Mouse (Mus musculus) liver, postnatal 0 days (tissue): ENCODE measurements around the gene Zfp385c. TPM values are rescaled to one million over a fixed set of nuclear protein-coding genes. Genes with fewer than 3 reads are reported as not detected.

ENCODE experiments used
- ATAC-seq: fragments of 200-750 bp; cut with Nextera tagmentation; 2 replicates; pipeline ENCODE4 v1.8.0; 2017; ENCODE audit warnings: mild to moderate bottlenecking, moderate library complexity
- DNase-seq: peaks from one replicate; pipeline ENCODE4 v3.0.0-alpha.2; 2016
- H3K27ac ChIP-seq: fragments of 300-500 bp; sonication (generic); 2 replicates; pipeline ENCODE4 v1.5.1; 2014; ENCODE audit warnings: antibody characterized with exemption, moderate library complexity, mild to moderate bottlenecking, low read depth
- H3K27me3 ChIP-seq: fragments of 300-500 bp; sonication (generic); 2 replicates; pipeline ENCODE4 v1.6.1; 2014; ENCODE audit warnings: low read length, control low read depth, mixed read lengths; ENCODE audit not compliant: insufficient read depth
- H3K36me3 ChIP-seq: fragments of 300-500 bp; sonication (generic); replicated peaks from 2 replicates; pipeline ENCODE4 v1.6.1; 2014; ENCODE audit warnings: mild to moderate bottlenecking, control low read depth, low read length, moderate library complexity, mixed read lengths; ENCODE audit not compliant: insufficient read depth
- H3K4me1 ChIP-seq: fragments of 300-500 bp; sonication (generic); 2 replicates; pipeline ENCODE4 v1.6.1; 2014; ENCODE audit warnings: antibody characterized with exemption, mild to moderate bottlenecking, control low read depth; ENCODE audit not compliant: insufficient read depth
- H3K4me2 ChIP-seq: fragments of 300-500 bp; sonication (generic); 2 replicates; pipeline ENCODE4 v1.6.1; 2014; ENCODE audit warnings: low read depth, mild to moderate bottlenecking, low read length, moderate library complexity, mixed read lengths
- H3K4me3 ChIP-seq: fragments of 300-500 bp; sonication (generic); 2 replicates; pipeline ENCODE4 v1.5.1; 2014; ENCODE audit warnings: low read depth, low read length
- H3K9ac ChIP-seq: fragments of 300-500 bp; sonication (generic); replicated peaks from 2 replicates; pipeline ENCODE4 v1.6.1; 2014; ENCODE audit warnings: mild to moderate bottlenecking, moderate library complexity
- H3K9me3 ChIP-seq: fragments of 300-500 bp; sonication (generic); 2 replicates; pipeline ENCODE4 v1.6.1; 2016; ENCODE audit warnings: mild to moderate bottlenecking, control low read depth, low read length, mixed read lengths
- CTCF ChIP-seq: sonication (generic); IDR thresholded peaks from 2 replicates; pipeline ENCODE4 v1.5.1; 2016; ENCODE audit warnings: antibody characterized with exemption, low read depth
- EP300 ChIP-seq: IDR thresholded peaks from 2 replicates; pipeline ENCODE4 v1.6.1; 2016; ENCODE audit warnings: antibody characterized with exemption, low read depth, mild to moderate bottlenecking
- WGBS: fragments of 180-500 bp; shearing (Covaris S2); extraction: QIAGEN DNeasy Blood & Tissue Kit; methylation state at CpG from one replicate; pipeline ENCODE4 v1.1.7; 2014; ENCODE audit not compliant: insufficient replicate concordance; 5-methylcytosine and 5-hydroxymethylcytosine counted together
- polyA plus RNA-seq: library from polyadenylated mRNA; unstranded; fragments of >200 nt; fragmentation: Nextera tagmentation; extraction: Ambion mirVana; gene quantifications from 2 replicates; pipeline ENCODE4 v1.2.1, GENCODE M21; 2015

Zfp385c gene
- polyA plus RNA-seq, 1 experiment from 2014 or later: not detected

GRCm38 (mm10) chr11:100616332-100616731 is 75.9 kb downstream of the Zfp385c start:
- Histone ChIP-seq H3K36me3 (0 out of 2 replicates have a peak, but pooled peaks cover 2% of the 10 kb centered on the region), H3K4me2 (no peak overlapping the region), H3K27me3 (no peaks in the 10 kb centered on the region), H3K27ac (no peak overlapping the region), H3K9ac (no peak overlapping the region), H3K9me3 (no peaks in the 10 kb centered on the region), H3K4me3 (no peak overlapping the region), H3K4me1 (peaks cover 22% of the 10 kb centered on the region)
- no peak for DNase-seq
- WGBS: 86% methylated on average over 5 of the region's 5 CpGs
- no peak for ATAC-seq
- TF ChIP-seq CTCF: no peak
- TF ChIP-seq EP300: no peak

- peaks cover 2% of the 10 kb centered on the region; the same call in 1 of the 2 replicates for H3K36me3 ChIP-seq
Measured at GRCm38 (mm10) chr11:100613241-100613640, 79.0 kb downstream of the Zfp385c start.

GRCm38 (mm10) chr11:100611627-100612026 is 80.6 kb downstream of the Zfp385c start:
- WGBS: 80% methylated on average over 6 of the region's 6 CpGs
- DNase-seq (no peak), ATAC-seq (no peak)
- H3K27ac ChIP-seq: peak overlapping the region; percentile 24; the same call in 1 of the 2 replicates
- H3K9ac ChIP-seq: no peak overlapping the region
- H3K27me3 ChIP-seq: no peaks in the 10 kb centered on the region
- peak; percentile 22; the same call in 1 of the 2 replicates for TF ChIP-seq CTCF
- no peak for TF ChIP-seq EP300
- no peak overlapping the region for H3K4me2 ChIP-seq
- H3K36me3 ChIP-seq: peaks cover 4% of the 10 kb centered on the region; the same call in 1 of the 2 replicates
- H3K4me3 ChIP-seq: no peak overlapping the region
- peaks cover 10% of the 10 kb centered on the region for H3K4me1 ChIP-seq
- H3K9me3 ChIP-seq: no peaks in the 10 kb centered on the region

More at GRCm38 (mm10) chr11:100613241-100613640, 79.0 kb downstream of the Zfp385c start:
- Histone ChIP-seq H3K27me3 (no peaks in the 10 kb centered on the region), H3K9me3 (no peaks in the 10 kb centered on the region), H3K9ac (no peak overlapping the region), H3K4me1 (peaks cover 19% of the 10 kb centered on the region), H3K4me2 (no peak overlapping the region), H3K27ac (no peak overlapping the region), H3K4me3 (no peak overlapping the region)
- no peak for DNase-seq
- WGBS: 80% methylated on average over 3 of the region's 3 CpGs
- no peak for ATAC-seq
- TF ChIP-seq CTCF (no peak), EP300 (no peak)

- Histone ChIP-seq H3K9ac (0 out of 2 replicates have a peak overlapping the region, but pooled peaks have one; percentile 21), H3K9me3 (no peaks in the 10 kb centered on the region), H3K4me1 (peaks cover 10% of the 10 kb centered on the region), H3K27ac (0 out of 2 replicates have a peak overlapping the region, but pooled peaks have one; percentile 16), H3K27me3 (no peaks in the 10 kb centered on the region), H3K36me3 (peaks cover 4% of the 10 kb centered on the region; the same call in 1 of the 2 replicates), H3K4me2 (peak overlapping the region; percentile 13; the same call in 1 of the 2 replicates), H3K4me3 (no peak overlapping the region)
- WGBS: 62% methylated on average over 9 of the region's 9 CpGs
- DNase-seq (no peak), ATAC-seq (no peak)
- TF ChIP-seq CTCF (no peak), EP300 (no peak)
Measured at GRCm38 (mm10) chr11:100609997-100610680, 82.1 kb downstream of the Zfp385c start.

- TF ChIP-seq EP300 (no peak), CTCF (no peak)
Measured at GRCm38 (mm10) chr11:100609355-100609996, 82.8 kb downstream of the Zfp385c start.

GRCm38 (mm10) chr11:100608796-100609195 is 83.5 kb downstream of the Zfp385c start:
- H3K4me2 ChIP-seq: no peak overlapping the region
- peaks cover 10% of the 10 kb centered on the region for H3K4me1 ChIP-seq
- no peaks in the 10 kb centered on the region for H3K9me3 ChIP-seq
- H3K9ac ChIP-seq: no peak overlapping the region
- no peak for TF ChIP-seq CTCF
- TF ChIP-seq EP300: no peak
- no peak overlapping the region for H3K4me3 ChIP-seq
- peaks cover 4% of the 10 kb centered on the region; the same call in 1 of the 2 replicates for H3K36me3 ChIP-seq
- DNase-seq: no peak
- ATAC-seq: no peak
- no peaks in the 10 kb centered on the region for H3K27me3 ChIP-seq
- H3K27ac ChIP-seq: peak overlapping the region; percentile 16; the same call in 1 of the 2 replicates
- 59% methylated on average over 4 of the region's 4 CpGs for whole genome bisulfite sequencing

More at GRCm38 (mm10) chr11:100609355-100609996, 82.8 kb downstream of the Zfp385c start:
- 85% methylated on average over 5 of the region's 5 CpGs for WGBS
- no peak for DNase-seq
- ATAC-seq: no peak
- H3K4me2 ChIP-seq: no peak overlapping the region
- H3K27ac ChIP-seq: no peak overlapping the region
- H3K4me3 ChIP-seq: no peak overlapping the region
- H3K9ac ChIP-seq: no peak overlapping the region
- H3K36me3 ChIP-seq: peaks cover 4% of the 10 kb centered on the region; the same call in 1 of the 2 replicates
- no peaks in the 10 kb centered on the region for H3K9me3 ChIP-seq
- no peaks in the 10 kb centered on the region for H3K27me3 ChIP-seq
- peaks cover 10% of the 10 kb centered on the region for H3K4me1 ChIP-seq
